Mouse (Mus musculus) frontal cortex, postnatal 14 days (tissue): ENCODE measurements at regions not wholly inside any gene's neighbourhood (a gene's known extent, or its start where the extent isn't known, plus 50 kb on each side); places are given as distances from the start of the nearest gene placed in this dataset.

Experiments
- DNase-seq, 2 experiments: peaks; one replicate each; pipeline ENCODE4 v3.0.0; 2022; ENCODE audit warnings: low spot score in 2 of 2

DNA sequence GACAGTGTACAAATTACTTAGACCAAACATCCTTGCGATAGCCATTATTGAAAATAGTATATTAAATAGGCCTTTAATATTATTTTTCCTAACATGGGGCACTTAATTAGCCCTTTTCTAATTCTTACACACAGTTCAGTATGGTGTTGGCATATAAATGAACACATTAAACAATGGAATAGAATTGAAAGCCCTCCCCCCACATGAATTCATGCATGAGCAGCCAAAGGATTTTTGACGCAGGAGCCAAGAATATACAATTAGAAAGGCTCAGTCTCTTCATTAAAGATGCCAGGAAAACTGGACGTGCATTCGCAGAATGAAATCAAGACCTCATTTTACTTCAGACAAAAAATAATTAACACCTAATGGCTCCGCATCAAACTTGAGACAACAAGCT lies 172.9 kb upstream of the Phactr1 start:
- no peak for DNase-seq

DNA sequence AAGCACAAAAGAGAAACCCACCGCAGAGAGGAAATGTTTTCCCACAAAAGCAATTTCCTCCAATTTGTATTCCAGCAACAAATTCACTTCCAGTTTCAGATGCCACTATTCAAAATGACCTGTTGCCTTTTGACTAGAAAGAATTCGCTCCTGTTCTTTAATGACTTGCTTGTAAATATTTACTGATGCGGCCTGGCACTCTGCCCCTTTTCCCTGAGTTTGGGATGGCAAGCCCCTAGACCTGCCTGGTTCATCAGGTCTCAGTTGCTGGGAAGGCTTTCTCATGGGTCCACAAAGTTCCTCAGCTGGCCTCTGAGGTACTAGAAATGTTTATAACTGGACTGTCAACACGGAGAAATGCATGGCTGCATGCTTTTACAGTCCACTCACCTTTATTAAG lies 161.7 kb upstream of the Phactr1 start:
- DNase-seq: no peak

DNA sequence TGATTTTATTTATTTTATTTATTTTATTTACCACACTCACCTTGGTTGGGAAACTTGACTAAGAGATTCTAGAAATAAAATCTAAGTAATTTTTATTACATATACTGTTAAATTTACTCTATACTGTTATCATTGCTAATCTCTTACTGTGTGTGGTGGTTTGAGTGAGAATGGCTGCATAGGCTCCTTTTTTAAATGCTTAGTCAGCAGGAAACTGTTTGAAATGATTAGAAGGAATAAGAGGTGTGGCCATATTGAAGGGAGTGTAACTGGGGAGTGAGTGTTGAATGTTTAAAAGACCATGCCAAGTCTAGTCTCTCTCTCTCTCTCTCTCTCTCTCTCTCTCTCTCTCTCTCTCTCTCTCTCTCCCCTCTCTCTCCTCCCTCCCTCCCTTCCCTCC lies 157.9 kb upstream of the Phactr1 start:
- no peak for DNase-seq

DNA sequence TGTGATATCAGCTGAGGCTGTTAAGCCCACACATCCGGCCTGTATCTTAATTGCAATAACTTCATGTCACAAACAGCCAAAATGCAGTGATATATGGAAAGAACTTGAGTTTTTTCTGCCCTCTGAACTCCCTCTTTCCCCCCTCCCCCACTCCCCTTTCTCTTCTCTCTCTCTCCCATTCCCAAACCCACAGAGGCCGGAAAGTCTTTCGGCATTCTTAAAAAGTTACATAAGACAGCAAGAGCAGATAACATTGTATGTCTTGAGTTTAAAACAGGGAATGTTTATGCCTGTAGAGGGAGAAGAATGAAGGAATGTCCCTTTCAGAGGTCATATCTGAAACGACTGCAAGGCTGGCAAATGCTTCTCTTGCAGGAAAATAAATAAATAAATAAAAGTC lies 154.3 kb upstream of the Phactr1 start:
- no peak for DNase-seq

DNA sequence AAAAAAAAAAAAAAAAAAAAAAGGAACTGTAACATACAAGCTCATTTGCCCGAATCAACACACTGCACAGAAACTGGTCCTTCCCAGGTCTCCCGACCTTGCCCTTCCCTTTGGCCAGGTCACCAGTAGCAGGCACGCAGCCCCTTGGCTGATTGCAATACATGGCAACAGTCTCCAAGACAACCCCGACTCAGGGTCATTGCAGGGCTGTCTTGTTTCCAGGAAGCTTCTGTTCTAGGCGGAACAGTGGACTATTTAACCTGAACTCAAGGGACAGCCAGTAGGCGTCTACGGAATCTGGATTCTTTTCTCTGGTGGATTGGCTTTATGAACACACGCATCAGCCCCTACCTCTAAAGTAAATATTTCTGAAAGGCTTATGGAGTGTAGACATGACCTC lies 153.5 kb upstream of the Phactr1 start:
- DNase-seq: no peak

DNA sequence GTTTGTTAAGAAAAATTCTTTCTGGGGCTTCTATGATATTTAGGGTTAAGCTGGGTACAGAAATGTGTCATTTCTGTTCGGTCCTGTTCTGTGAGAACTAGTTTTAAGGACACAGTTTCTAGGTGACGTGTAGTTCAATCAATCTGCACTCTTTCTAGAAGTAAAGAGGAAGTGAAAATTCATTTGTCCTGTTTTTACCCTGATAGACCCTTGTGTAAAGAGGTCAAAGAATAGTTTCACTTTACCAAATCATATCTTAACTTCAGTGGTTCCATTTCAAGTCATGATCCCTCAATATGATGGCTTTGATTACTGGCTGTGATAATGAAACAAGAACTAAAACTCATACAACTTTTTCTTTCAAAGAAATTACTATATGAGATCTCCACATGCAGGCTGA lies 152.3 kb upstream of the Phactr1 start:
- DNase-seq: no peak

DNA sequence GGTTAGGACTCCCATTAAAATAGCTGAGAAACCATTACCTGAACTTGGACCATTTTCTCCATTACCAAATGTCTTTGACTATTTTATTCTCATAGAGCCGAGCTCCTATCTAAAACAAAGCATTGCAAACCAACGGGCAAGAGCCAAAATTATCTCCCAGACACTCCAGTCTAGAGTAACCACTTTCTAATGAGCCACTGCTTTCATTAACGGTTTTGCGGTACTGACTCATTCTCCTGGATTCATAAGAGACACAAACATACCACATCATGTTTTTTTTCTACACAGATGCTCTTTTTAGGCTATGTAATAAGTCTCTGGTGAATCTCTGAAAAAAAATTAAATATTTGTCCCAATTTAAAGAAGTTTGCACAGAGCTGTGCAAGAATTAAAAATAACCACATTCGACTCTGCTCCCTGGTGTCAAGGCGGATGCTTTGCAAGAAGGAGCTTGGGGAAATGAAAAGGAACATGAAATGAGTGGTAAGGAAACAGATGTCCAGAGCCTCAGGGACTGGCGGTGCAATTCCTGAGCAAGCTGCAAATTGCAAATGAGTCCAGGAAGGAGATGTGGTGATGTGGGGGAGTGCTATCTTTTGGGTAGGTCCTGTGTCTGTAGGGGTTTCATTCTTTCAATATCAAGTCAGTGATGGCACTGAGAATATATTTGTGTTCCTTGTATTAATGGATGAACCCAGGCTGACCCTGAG lies 143.8 kb upstream of the Phactr1 start:
- DNase-seq: peak in 1 of 2 experiments; percentile 11

DNA sequence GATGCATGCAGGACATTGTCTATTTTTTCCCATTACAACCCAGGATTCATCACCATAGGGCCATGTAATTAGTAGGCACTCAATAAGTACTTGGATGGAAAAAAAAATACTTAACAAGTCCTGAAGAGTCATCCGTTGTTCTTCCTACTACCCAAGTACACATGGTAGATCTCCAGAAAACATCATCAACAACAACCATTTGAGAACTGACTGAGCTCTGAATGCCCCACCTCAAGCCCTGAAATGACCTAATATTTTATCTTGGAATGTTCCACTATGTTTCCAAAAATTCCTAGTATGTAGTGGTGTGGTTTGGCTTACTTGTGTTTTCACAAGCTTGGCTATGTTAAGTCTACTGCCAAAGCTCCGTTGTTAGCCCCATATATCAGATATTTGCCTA lies 142.4 kb upstream of the Phactr1 start:
- no peak for DNase-seq

DNA sequence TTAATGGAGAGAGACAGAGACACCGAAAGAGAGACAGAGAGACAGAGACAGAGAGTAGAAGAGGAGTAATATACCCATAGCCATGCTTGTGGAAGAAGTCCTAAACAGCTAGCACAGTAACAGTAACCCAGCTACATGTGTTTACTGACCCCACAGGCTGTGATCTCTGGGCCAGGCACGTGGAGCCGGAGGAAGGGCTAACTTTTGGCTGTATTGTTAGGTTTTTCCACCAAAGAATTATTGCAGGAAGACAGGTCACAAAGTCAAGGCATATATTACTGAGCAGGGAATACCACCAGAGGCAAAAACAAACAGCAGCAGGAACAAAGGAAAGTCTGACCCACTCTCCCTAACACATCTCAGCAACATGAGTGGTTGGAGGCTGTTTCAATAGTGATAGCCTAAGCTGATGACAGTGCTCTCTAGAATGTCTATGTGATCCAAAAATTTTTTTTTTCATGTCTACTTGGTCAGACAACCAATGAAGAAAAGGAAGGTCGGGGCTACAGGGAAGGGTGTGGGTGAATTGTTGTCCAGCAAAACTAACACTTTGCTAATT lies 135.8 kb upstream of the Phactr1 start:
- DNase-seq: no peak

DNA sequence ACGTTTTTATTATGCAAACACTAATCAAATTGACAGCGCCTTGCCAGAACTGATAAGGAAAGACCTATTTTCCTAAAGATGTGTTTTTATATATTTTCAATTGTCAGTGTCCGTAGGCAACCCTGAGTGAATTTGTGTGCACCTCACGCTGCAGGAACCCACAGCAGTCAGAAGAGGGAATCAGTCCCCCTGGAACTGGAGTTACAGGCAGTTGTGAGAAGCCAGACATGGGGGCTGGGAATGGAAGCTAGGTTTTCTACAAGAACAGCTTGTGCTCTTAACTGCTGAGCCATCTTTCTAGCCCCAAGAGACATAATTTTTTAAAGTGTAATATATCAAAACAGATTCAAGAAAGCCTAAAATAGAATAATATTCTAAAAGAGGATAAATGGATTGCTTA lies 134.0 kb upstream of the Phactr1 start:
- DNase-seq: no peak

DNA sequence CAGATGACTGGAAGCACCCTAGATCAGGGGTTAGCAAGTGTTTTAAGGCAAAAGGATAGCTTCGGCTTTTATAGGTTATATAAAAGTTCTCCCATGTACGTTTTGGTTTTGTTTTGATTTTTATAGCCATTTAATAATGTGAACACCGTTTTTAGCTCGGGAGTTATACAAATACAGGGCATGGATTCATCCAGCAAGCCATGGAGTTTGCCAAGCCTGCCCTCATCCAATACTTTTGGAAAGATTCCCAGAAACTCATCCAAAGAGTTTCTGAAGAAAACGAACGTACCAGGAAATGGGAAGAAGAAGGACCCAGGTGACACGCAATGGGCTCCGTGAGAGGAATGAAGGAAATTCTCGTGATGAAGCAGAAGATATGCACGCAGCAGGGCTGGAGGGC lies 133.6 kb upstream of the Phactr1 start:
- no peak for DNase-seq

DNA sequence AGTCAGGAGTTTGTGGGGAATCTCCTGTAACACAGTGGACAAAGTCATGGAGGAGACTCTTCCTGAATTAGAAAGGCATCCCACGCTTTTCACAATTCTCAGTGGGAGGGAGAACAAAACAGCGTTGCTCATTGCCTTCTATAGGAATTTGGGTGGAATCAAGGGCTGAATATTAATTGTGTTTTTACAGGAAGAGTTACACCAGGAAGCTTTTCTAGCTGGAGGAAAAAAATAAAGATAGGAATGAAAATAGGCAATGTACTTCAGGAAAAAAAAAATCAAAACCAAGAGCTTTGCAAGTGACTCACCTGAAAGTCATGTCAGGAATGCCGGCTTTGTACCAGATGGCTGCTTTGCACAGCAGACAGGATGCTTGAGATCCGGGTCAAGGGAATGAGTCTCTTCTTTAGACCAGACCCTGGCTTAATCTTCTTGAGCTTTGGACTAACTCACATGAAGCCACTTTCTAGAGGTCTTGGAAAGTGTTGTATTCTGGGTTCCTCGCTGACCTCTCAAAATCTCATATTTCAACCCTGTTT lies 131.3 kb upstream of the Phactr1 start:
- no peak for DNase-seq

DNA sequence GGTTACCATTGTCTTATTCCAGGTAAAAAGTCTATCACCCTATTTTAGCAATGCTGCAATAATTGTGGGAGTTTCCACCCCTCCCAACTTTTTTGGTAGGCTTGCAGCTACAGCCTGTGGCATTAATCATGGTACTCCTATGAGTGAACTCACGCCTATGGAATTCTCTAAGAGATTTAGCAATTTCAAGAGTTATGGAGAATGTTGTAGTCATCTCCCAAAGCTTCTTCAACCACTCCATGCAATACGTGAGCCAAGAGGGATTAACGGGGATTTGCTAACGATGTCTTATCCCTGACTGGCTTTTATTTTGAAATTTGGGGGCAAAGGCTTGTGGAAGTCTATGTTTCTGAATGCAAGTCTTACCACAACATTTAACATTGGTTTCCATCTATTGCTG lies 125.5 kb upstream of the Phactr1 start:
- no peak for DNase-seq

DNA sequence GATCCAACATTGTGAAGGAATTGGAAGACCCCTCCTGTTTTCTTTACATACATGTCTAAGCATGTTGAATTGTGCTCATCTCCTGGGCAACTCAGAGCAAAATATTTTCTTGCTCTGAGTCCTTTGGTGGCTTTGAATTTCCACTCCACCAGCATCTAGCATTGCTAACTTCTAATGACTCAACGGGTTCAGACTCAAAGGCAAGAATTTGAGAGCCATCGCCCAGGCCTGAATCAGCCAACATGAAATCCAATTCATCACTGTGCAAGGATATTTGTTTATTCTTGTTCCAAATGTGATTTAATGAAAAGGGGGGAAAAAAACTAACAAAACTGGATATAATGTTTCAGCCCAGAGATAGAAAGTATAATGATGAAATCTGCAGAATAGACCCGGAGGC lies 121.9 kb upstream of the Phactr1 start:
- DNase-seq: no peak

DNA sequence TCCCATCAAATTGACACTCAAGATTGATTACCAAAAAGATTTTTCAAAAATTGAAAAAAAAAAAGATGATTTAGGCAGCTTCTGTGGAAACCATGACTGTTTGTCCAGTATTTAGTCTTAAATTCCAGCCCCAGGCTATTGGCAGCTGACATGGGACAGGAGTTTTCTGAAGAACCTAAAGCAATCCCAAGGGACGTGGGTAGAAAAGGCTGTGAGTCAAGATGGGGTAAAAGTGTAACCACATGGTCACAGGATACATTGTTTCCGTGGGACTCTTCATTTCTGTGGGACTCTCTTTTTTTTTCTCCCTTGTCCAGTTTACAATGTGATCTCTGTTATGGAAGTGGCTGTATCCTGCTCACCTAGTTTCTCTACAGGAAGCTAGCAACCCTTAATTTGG lies 119.0 kb upstream of the Phactr1 start:
- DNase-seq: no peak

DNA sequence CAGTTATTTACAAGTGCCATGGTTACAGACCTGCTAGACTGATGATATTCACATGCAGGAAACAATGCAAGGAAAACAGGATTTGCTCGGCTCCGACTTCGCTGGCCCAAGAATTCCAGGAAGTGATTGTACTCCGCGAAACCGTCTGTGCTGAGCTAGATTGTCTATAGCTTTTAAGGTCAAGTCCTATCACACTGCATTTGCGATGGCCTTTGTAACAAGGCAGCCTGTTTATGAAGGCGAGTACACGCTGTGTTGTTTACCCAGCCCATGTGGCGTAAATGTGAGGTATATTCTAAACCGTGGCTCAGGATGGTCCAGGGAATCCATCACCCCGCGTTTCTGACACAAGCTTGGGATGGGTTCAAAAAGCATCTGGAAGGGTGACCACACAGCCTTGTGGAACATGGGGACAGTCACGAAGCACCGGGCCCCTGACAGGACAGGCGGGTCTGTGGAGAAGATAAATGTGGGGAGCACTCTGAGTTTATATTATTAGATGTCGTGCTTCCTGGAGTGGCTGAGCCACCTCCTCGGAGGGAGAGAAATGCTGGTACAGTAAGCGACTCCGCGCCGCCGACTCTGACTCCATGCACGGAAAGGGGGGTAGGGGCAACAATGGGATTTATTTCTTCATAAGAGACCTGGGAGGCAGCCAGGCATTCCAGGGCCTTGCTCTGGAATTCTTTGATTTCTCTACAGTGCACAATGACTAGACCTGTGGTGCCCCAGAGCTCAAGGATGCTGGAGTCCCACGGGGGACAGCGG lies 114.9 kb upstream of the Phactr1 start:
- no peak for DNase-seq

DNA sequence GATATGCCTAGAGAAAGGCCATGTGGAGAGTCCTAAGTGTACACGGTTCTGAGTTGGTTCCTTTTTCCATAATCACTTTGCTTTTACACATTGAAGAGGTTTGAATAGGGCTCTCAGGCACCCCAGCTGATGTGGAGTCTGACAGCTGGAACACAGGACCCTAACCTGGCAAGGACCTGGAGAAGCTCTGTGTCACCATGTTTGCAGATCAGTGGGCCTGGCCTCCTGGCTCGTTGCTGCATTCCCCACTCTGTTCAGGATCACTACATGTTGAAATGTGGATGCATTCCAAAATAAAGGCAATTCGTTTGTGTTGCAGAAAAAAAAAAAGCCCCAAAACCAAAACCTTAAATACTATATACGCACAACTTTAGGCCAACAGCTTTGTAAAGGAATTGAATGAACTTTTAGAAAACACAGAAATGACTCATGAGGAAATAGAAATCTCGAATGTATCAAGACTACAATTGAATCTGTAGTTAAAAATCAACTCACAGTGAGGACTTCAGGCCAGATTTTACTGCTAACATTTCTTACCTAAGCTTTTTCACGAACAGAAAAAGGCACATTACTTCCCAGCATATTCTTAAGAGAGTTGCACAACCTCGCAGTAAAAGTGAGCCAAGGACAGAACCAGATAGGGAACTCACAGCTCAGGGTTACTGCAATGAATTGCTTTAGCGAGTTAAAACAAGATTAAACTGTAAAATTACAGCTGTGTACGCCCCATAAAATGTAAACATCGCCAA lies 109.6 kb upstream of the Phactr1 start:
- DNase-seq: no peak

DNA sequence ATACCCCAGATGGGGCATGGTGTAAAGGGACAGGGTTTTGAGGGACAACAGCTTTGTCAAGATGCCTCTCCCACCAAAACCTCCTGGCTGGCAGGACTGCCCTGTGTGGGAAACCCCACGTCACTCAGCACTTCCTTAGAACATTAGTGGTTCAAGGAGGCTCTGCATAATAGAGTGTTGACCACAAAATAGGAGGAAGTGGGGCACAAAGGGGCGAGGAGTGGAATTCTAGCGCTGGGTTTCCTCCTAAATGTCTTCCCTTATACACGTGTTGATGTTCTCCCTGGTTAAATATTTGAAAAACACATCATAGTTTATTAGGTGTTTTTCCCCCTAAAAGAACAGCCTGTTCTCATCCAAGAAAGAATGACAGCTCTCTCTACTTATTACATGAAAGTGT lies 106.2 kb upstream of the Phactr1 start:
- DNase-seq: no peak

DNA sequence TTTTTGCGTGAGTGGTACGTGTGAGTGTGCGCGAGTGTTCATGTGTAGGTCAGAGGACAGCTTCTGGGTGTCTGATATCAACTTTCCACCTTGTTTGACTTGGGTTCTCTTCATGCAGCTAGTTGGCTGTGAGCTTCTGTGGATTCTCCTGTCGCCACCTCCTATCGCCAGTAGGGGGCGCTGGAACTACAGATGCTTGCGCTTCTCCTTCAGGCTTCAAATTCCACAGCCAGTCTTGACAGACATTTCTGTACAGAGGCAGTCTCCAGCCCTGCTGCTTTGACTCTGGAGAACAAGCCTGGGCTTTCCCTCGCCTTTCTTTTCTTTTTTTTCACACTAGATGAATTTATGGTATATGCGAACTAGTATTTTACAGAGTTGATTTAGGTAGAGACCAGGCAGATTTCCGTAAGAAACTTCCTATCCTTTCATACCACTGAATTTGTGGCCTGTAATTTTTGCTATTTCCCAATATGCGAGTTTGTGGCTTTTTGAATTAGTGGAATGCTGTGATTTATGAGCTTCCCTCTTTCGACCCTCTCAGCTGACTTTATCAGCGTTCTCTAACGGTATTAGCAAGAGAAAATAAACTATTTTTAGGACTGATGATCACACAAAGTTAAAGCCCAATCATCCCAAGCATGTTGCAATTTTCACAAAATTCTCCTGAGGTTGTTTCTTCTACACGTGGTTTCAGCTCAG lies 104.5 kb upstream of the Phactr1 start:
- DNase-seq: peak; percentile 75 to 86

DNA sequence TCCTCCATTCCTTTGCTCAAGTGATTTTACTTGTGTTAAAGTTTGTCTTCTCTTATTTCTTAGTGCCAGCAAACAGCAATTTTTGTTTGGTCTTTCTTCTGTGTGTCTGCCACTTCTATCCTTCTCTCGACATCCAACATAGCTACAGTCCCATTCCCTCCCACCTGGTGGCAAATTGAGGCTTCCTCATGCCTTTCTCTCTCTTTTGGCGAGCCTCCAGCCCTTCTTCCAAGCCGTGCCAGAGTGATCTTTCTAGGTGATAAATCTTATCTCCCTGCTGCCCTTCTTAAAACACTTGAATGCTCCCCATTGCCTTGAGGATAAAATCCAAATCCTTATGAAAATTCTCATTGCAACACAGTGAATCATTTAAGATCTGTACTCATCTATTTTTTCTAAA lies 101.0 kb upstream of the Phactr1 start:
- no peak for DNase-seq

DNA sequence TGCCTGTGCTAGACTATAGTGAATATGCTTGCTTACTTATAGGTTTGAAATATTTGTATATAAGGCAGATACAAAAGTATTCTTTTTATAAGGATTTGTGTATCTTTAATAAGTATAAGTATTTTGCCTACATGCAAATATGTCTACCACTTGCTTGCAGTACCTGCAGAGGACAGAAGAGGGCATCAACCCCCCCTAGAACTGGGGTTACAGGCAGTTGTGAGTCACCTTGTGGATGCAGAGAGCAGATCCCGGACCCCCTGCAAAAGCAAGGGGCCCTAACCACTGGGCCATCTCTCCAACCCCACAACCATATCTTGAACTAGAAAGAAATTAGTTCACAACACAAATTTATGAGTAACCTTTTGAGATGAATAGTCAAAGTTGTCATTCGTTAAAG lies 91.3 kb upstream of the Phactr1 start:
- no peak for DNase-seq

DNA sequence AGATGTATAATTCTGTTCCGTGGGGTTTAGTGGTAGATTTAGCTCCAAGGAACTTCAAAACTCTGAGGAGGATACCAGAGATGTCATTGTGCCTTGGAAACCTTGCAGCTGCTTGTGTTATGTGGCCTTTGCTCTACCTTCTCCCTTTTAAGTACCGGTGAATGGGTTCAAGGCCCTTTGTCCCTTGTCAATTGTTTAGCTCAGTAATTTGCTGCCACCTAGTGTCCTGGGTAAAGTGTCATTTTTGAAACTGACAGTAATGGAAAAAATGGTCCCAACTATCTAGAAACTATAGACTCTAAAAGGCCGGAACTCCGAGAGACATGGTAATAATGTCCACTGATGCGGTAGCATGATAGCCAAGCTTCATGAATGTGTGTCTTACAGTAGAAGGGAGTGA lies 90.8 kb upstream of the Phactr1 start:
- DNase-seq: no peak
